Mouse (Mus musculus): ENCODE measurements around the gene 4930474N05Rik.

DNA sequence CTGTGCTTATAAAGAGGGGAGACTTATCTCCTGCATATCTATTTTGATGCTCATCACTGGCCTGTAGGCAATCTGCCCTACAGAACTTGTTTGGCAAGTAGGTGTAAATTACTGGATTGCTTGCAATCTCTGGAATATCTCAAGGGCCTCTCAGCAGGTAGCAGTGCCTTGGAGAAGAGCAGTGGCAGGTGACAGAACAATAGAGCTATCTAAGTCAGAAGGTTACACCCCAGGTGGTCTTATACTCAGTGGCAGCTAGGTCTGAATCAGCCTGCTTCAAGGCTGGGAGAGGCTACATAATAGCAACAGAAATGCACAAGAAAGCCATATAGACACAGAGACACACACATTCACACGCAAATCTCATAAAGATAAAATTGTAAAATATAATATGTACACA is 4.9 kb downstream of the 4930474N05Rik start:
- TF ChIP-seq CTCF (IDR thresholded peaks at IDR 0.05) = no peak
- no peak for TF ChIP-seq POLR2A (IDR thresholded peaks at IDR 0.05; ENCODE audit: insufficient read depth, low read depth, low read length)
